Mouse (Mus musculus) testis, adult 2 months (tissue): Measurements from ENCODE around the gene Cldn24. TPM values are rescaled to one million over a fixed set of nuclear protein-coding genes. Genes with fewer than 3 reads are reported as not detected.

Experiments used
- H3K27ac ChIP-seq: fragments of 200-500 bp; 2 replicates; pipeline ENCODE4 v1.5.1; 2012; ENCODE audit warnings: low read depth, low read length; ENCODE audit not compliant: control insufficient read depth, insufficient read depth
- H3K27me3 ChIP-seq: fragments of 200-500 bp; 2 replicates; pipeline ENCODE4 v1.6.1; 2012; ENCODE audit warnings: mild to moderate bottlenecking, low read length, moderate library complexity; ENCODE audit not compliant: control insufficient read depth, insufficient read depth
- H3K36me3 ChIP-seq: fragments of 200-500 bp; 2 replicates; pipeline ENCODE4 v1.6.1; 2012; ENCODE audit warnings: mild to moderate bottlenecking, low read length; ENCODE audit not compliant: control insufficient read depth, insufficient read depth
- H3K4me1 ChIP-seq: fragments of 200-500 bp; 2 replicates; pipeline ENCODE4 v1.6.1; 2012; ENCODE audit warnings: low read length; ENCODE audit not compliant: control insufficient read depth, insufficient read depth
- H3K4me3 ChIP-seq: fragments of 200-500 bp; 2 replicates; pipeline ENCODE4 v1.5.1; 2012; ENCODE audit warnings: low read depth, mild to moderate bottlenecking, low read length, moderate library complexity, mixed read lengths; ENCODE audit not compliant: control insufficient read depth
- CTCF ChIP-seq: fragments of 200-500 bp; IDR thresholded peaks from 2 replicates; pipeline ENCODE4 v1.5.1; 2012; ENCODE audit warnings: low read depth, mild to moderate bottlenecking, inconsistent platforms, low read length, moderate library complexity; ENCODE audit not compliant: control insufficient read depth, insufficient read depth, insufficient replicate concordance
- POLR2A ChIP-seq: fragments of 200-500 bp; IDR thresholded peaks from 2 replicates; pipeline ENCODE4 v1.6.1; 2012; ENCODE audit warnings: low read depth, mild to moderate bottlenecking, inconsistent platforms, low read length, moderate library complexity; ENCODE audit not compliant: control insufficient read depth
- polyA plus RNA-seq: library from polyadenylated mRNA; depleted of rRNA; stranded (reverse); fragments of >200 nt; gene quantifications from 2 replicates; pipeline ENCODE4 v1.2.3, GENCODE M21; 2012

The Cldn24 gene
- polyA plus RNA-seq, 1 experiment: 0.59 TPM

GRCm38 (mm10) chr8:47786323-47786722, 35.6 kb upstream of the Cldn24 start:
- no peak overlapping the region; the same call in 1 of the 2 replicates for H3K4me3 ChIP-seq
- peak overlapping the region; percentile 16; the same call in 1 of the 2 replicates for H3K27ac ChIP-seq
- no peaks in the 10 kb centered on the region for H3K27me3 ChIP-seq
- TF ChIP-seq CTCF (no peak), POLR2A (no peak)
- peaks cover 11% of the 10 kb centered on the region for H3K4me1 ChIP-seq
- H3K36me3 ChIP-seq: no peaks in the 10 kb centered on the region

GRCm38 (mm10) chr8:47787705-47788104, 34.2 kb upstream of the Cldn24 start:
- TF ChIP-seq CTCF (no peak), POLR2A (no peak)
- no peak overlapping the region for H3K4me3 ChIP-seq
- H3K4me1 ChIP-seq: peaks cover 11% of the 10 kb centered on the region
- H3K27me3 ChIP-seq: no peaks in the 10 kb centered on the region
- H3K27ac ChIP-seq: peak overlapping the region; percentile 66; the same call in 1 of the 2 replicates
- H3K36me3 ChIP-seq: no peaks in the 10 kb centered on the region

GRCm38 (mm10) chr8:47791986-47792385, 30.0 kb upstream of the Cldn24 start:
- TF ChIP-seq POLR2A (no peak), CTCF (no peak)
- no peaks in the 10 kb centered on the region for H3K27me3 ChIP-seq
- no peak overlapping the region for H3K27ac ChIP-seq
- H3K36me3 ChIP-seq: no peaks in the 10 kb centered on the region
- no peak overlapping the region for H3K4me3 ChIP-seq
- peaks cover 2% of the 10 kb centered on the region for H3K4me1 ChIP-seq

GRCm38 (mm10) chr8:47799438-47799837, 22.5 kb upstream of the Cldn24 start:
- no peak overlapping the region for H3K4me3 ChIP-seq

GRCm38 (mm10) chr8:47802349-47802748, 19.6 kb upstream of the Cldn24 start:
- Histone ChIP-seq H3K36me3 (no peaks in the 10 kb centered on the region), H3K4me1 (no peaks in the 10 kb centered on the region), H3K27me3 (no peaks in the 10 kb centered on the region), H3K27ac (no peak overlapping the region), H3K4me3 (no peak overlapping the region)
- TF ChIP-seq POLR2A (no peak), CTCF (no peak)

More at GRCm38 (mm10) chr8:47799438-47799837, 22.5 kb upstream of the Cldn24 start:
- H3K36me3 ChIP-seq: no peaks in the 10 kb centered on the region
- no peak overlapping the region for H3K27ac ChIP-seq
- H3K27me3 ChIP-seq: no peaks in the 10 kb centered on the region
- H3K4me1 ChIP-seq: no peaks in the 10 kb centered on the region
- TF ChIP-seq CTCF (no peak), POLR2A (no peak)

- H3K36me3 ChIP-seq: no peaks in the 10 kb centered on the region
- H3K4me1 ChIP-seq: no peaks in the 10 kb centered on the region
- TF ChIP-seq POLR2A (no peak), CTCF (no peak)
- H3K27me3 ChIP-seq: no peaks in the 10 kb centered on the region
- H3K27ac ChIP-seq: no peak overlapping the region
- no peak overlapping the region for H3K4me3 ChIP-seq
These were observed 17.7 kb upstream of the Cldn24 start for GRCm38 (mm10) chr8:47804262-47804661.

- Histone ChIP-seq H3K4me3 (no peak overlapping the region; the same call in 1 of the 2 replicates), H3K27me3 (no peaks in the 10 kb centered on the region), H3K27ac (0 out of 2 replicates have a peak overlapping the region, but pooled peaks have one; percentile 6), H3K36me3 (no peaks in the 10 kb centered on the region), H3K4me1 (peaks cover 6% of the 10 kb centered on the region)
- TF ChIP-seq CTCF (no peak), POLR2A (peak; percentile 17; the same call in 1 of the 2 replicates)
These were observed 11.8 kb upstream of the Cldn24 start for GRCm38 (mm10) chr8:47809970-47810665.

GRCm38 (mm10) chr8:47810666-47811015, 11.3 kb upstream of the Cldn24 start:
- Histone ChIP-seq H3K27me3 (no peaks in the 10 kb centered on the region), H3K36me3 (no peaks in the 10 kb centered on the region), H3K27ac (no peak overlapping the region), H3K4me1 (peaks cover 6% of the 10 kb centered on the region), H3K4me3 (peak overlapping the region; percentile 32)
- TF ChIP-seq CTCF (no peak), POLR2A (no peak)
